Mouse (Mus musculus): ENCODE results near the gene Tmem123. TPM values are rescaled to one million over a fixed set of nuclear protein-coding genes. Genes with fewer than 3 reads are reported as not detected.

Tmem123 gene
- polyA plus RNA-seq, 2 experiments: 23.3 to 45.2 TPM

DNA sequence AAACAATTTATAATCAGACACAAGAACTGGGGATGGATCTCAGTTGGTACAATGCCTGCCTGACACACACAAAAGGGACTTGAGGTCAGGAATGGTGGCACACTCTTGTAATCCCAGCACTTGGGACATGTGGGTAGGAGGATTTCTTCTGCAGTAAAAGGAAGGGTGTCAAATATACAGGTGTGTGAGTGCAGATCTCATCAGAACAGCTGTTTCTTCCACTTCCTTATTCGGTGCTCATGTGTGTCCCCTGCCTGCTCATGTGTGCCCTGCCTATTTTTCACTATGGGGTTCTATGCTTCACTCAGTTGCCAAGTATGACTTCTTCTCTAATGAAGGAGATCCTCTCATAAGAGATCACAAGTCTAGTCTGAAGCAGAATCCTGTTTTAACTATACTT, 21.1 kb upstream of the Tmem123 start:
- H3K27me3 ChIP-seq (ENCODE audit: control insufficient read depth, insufficient read depth, low read length): no peaks in the 10 kb centered on the region
- TF ChIP-seq CTCF (IDR thresholded peaks at IDR 0.05; ENCODE audit: low read depth) (no peak), EP300 (IDR thresholded peaks at IDR 0.05; ENCODE audit: low read depth) (no peak)
- no peak for DNase-seq (ENCODE audit: low read depth in 3 of 3, low spot score in 3 of 3)
- H3K27ac ChIP-seq: no peak overlapping the region
- H3K36me3 ChIP-seq (replicated peaks; ENCODE audit: control insufficient read depth, insufficient read depth, low read depth): no peaks in the 10 kb centered on the region
- H3K4me3 ChIP-seq (ENCODE audit: insufficient read depth in 1 of 2, low read depth in 2 of 2, low read length in 2 of 2): no peak overlapping the region
- H3K4me1 ChIP-seq (replicated peaks; ENCODE audit: control insufficient read depth in 2 of 2, insufficient read depth in 2 of 2, low read length in 1 of 2): no peaks in the 10 kb centered on the region
- H3K9me3 ChIP-seq (ENCODE audit: control insufficient read depth, low read length): no peaks in the 10 kb centered on the region
- WGBS (ENCODE audit: insufficient replicate concordance): 38% methylated on average over 1 of the region's 1 CpGs
- ATAC-seq (ENCODE audit: insufficient read depth): no peak
- H3K4me2 ChIP-seq (ENCODE audit: low read depth): no peak overlapping the region
- no peak overlapping the region for H3K9ac ChIP-seq (replicated peaks)

DNA sequence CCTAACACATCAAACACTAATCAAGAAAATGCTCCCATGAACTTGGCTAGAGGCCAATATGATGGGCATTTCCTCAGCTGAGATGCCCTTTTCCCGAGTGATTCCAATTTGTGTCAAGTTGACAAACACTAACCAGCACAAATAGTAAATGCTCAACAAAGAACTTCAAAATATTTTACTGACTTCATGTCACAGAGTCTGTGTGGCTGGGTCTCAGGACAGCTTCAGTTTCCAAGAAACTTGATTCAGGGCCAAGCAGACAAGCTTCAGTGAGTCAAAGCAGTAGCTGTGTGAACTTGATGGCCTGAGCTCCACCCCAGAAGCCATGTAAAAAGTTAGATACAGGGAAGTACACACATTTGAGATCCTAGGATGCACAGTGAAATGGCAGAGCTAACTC, 19.7 kb upstream of the Tmem123 start:
- 35% methylated on average over 1 of the region's 1 CpGs for WGBS (ENCODE audit: insufficient replicate concordance)
- ATAC-seq (ENCODE audit: insufficient read depth) (no peak), DNase-seq (ENCODE audit: low read depth in 3 of 3, low spot score in 3 of 3) (no peak)
- Histone ChIP-seq H3K4me1 (replicated peaks; ENCODE audit: control insufficient read depth in 2 of 2, insufficient read depth in 2 of 2, low read length in 1 of 2) (no peaks in the 10 kb centered on the region), H3K27ac (no peak overlapping the region), H3K27me3 (ENCODE audit: control insufficient read depth, insufficient read depth, low read length) (no peaks in the 10 kb centered on the region), H3K4me2 (ENCODE audit: low read depth) (no peak overlapping the region), H3K36me3 (replicated peaks; ENCODE audit: control insufficient read depth, insufficient read depth, low read depth) (no peaks in the 10 kb centered on the region), H3K4me3 (ENCODE audit: insufficient read depth in 1 of 2, low read depth in 2 of 2, low read length in 2 of 2) (no peak overlapping the region), H3K9me3 (ENCODE audit: control insufficient read depth, low read length) (no peaks in the 10 kb centered on the region), H3K9ac (replicated peaks) (no peak overlapping the region)
- TF ChIP-seq EP300 (IDR thresholded peaks at IDR 0.05; ENCODE audit: low read depth): no peak

DNA sequence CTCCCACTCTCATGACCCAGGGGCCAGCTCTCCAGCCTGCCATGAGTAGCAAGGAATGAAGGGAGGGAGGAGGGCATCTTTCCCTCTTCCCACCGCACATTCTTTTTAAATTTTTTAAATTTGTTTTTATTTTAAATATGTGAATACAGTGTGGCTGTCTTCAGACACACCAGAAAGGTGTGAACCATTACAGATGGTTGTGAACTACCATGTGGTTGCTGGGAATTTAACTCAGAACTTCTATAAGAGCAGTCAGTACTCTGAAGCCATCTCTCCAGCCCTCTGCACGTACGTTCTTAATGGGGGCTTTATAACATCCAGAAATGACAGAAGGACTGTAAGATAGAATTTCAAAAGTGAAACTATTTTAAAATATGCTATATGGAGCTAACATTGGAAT, 15.0 kb upstream of the Tmem123 start:
- TF ChIP-seq EP300 (IDR thresholded peaks at IDR 0.05; ENCODE audit: low read depth) (no peak), CTCF (IDR thresholded peaks at IDR 0.05; ENCODE audit: low read depth) (no peak)
- Histone ChIP-seq H3K9me3 (ENCODE audit: control insufficient read depth, low read length) (no peaks in the 10 kb centered on the region), H3K9ac (replicated peaks) (no peak overlapping the region), H3K36me3 (replicated peaks; ENCODE audit: control insufficient read depth, insufficient read depth, low read depth) (no peaks in the 10 kb centered on the region), H3K27me3 (ENCODE audit: control insufficient read depth, insufficient read depth, low read length) (no peaks in the 10 kb centered on the region), H3K4me2 (ENCODE audit: low read depth) (no peak overlapping the region), H3K4me1 (replicated peaks; ENCODE audit: control insufficient read depth in 2 of 2, insufficient read depth in 2 of 2, low read length in 1 of 2) (no peaks in the 10 kb centered on the region), H3K4me3 (ENCODE audit: insufficient read depth in 1 of 2, low read depth in 2 of 2, low read length in 2 of 2) (no peak overlapping the region), H3K27ac (no peak overlapping the region)
- ATAC-seq (ENCODE audit: insufficient read depth) (no peak), DNase-seq (ENCODE audit: low read depth in 3 of 3, low spot score in 3 of 3) (no peak)
- WGBS (ENCODE audit: insufficient replicate concordance): 84% methylated on average over 3 of the region's 3 CpGs

DNA sequence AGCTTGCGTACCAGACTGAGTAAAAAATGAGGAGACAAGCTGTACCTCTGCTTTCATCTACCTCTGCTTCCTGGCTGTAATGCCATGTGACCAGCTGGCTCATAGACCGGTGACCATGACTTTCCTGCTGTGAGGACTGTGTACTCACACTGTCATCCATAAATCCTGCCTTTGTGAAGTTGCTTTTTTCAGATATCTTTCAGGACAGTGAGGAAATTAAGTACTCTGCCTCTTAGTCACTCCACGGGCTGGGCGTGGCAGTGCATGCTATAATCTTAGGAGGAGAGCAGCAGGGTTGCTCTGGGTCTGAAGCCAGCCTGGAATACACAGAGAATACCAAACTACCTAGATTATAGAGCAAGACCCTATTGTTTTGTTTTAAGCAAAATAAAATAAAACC, 14.3 kb upstream of the Tmem123 start:
- ATAC-seq (ENCODE audit: insufficient read depth): no peak
- no peak for DNase-seq (ENCODE audit: low read depth in 3 of 3, low spot score in 3 of 3)

DNA sequence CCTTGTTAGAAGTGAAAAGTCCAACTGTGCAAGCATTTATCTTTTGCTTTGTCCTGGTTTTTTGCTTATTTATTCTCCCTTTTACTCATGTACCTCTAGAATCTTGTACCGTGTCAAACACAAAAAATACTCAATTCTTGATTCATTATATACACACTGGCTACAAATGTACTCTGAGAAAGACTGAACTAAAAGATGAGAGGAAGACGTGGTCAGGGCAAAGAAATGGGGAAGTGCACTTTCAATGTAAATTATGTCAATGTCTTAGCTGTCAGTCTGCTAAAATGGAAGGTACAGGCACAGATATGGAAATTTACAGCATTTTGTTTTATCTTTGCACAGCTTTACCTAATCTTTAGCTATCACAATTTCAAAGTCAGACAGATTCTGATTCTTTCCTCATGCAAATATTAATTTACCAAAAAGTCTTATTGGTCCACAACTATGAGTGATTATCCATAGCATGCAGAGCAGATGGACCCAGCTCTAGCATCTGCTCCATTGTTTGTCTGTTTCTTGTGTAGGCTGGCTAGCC, 7.9 kb upstream of the Tmem123 start:
- TF ChIP-seq CTCF (IDR thresholded peaks at IDR 0.05; ENCODE audit: low read depth) (no peak), EP300 (IDR thresholded peaks at IDR 0.05; ENCODE audit: low read depth) (no peak)
- H3K27ac ChIP-seq: no peak overlapping the region
- H3K4me2 ChIP-seq (ENCODE audit: low read depth): no peak overlapping the region
- WGBS (ENCODE audit: insufficient replicate concordance): 30% methylated on average over 2 of the region's 2 CpGs
- H3K4me1 ChIP-seq (replicated peaks; ENCODE audit: control insufficient read depth in 2 of 2, insufficient read depth in 2 of 2, low read length in 1 of 2): no peaks in the 10 kb centered on the region
- DNase-seq (ENCODE audit: low read depth in 3 of 3, low spot score in 3 of 3) (no peak), ATAC-seq (ENCODE audit: insufficient read depth) (no peak)
- H3K36me3 ChIP-seq (replicated peaks; ENCODE audit: control insufficient read depth, insufficient read depth, low read depth): no peaks in the 10 kb centered on the region
- no peak overlapping the region for H3K4me3 ChIP-seq (ENCODE audit: insufficient read depth in 1 of 2, low read depth in 2 of 2, low read length in 2 of 2)
- no peak overlapping the region for H3K9ac ChIP-seq (replicated peaks)
- H3K27me3 ChIP-seq (ENCODE audit: control insufficient read depth, insufficient read depth, low read length): no peaks in the 10 kb centered on the region
- H3K9me3 ChIP-seq (ENCODE audit: control insufficient read depth, low read length): no peaks in the 10 kb centered on the region

More for the DNA sequence above, 14.3 kb upstream of the Tmem123 start:
- Histone ChIP-seq H3K9me3 (ENCODE audit: control insufficient read depth, low read length) (no peaks in the 10 kb centered on the region), H3K27ac (no peak overlapping the region), H3K27me3 (ENCODE audit: control insufficient read depth, insufficient read depth, low read length) (no peaks in the 10 kb centered on the region), H3K4me2 (ENCODE audit: low read depth) (no peak overlapping the region), H3K36me3 (replicated peaks; ENCODE audit: control insufficient read depth, insufficient read depth, low read depth) (no peaks in the 10 kb centered on the region), H3K9ac (replicated peaks) (no peak overlapping the region), H3K4me3 (ENCODE audit: insufficient read depth in 1 of 2, low read depth in 2 of 2, low read length in 2 of 2) (no peak overlapping the region), H3K4me1 (replicated peaks; ENCODE audit: control insufficient read depth in 2 of 2, insufficient read depth in 2 of 2, low read length in 1 of 2) (no peaks in the 10 kb centered on the region)
- TF ChIP-seq CTCF (IDR thresholded peaks at IDR 0.05; ENCODE audit: low read depth): no peak
- TF ChIP-seq EP300 (IDR thresholded peaks at IDR 0.05; ENCODE audit: low read depth): no peak
- 56% methylated on average over 4 of the region's 4 CpGs for WGBS (ENCODE audit: insufficient replicate concordance)
